Mouse (Mus musculus) adrenal gland, postnatal 14 days (tissue): ENCODE measurements around the gene Edc3. TPM values are rescaled to one million over a fixed set of nuclear protein-coding genes. Genes with fewer than 3 reads are reported as not detected.

Experiments used
- total RNA-seq: library from RNA; stranded (reverse); gene quantifications from 2 replicates; pipeline ENCODE4 v1.2.3, GENCODE M21; 2021

Gene Edc3
- total RNA-seq, 1 experiment from 2014 or later: 8.9 TPM

Other genes starting within 250 kb of the Edc3 start
- 11.0 and 13.1 TPM in 2 replicates for gene Scamp5, start 240.5 kb upstream of the Edc3 start, total RNA-seq
- gene Rpp25, start 204.5 kb upstream of the Edc3 start, total RNA-seq: 2.2 and 2.7 TPM in 2 replicates
- 1,056 and 1,152 TPM in 2 replicates for gene Cox5a, start 187.3 kb upstream of the Edc3 start, total RNA-seq
- 17.5 and 19.1 TPM in 2 replicates for gene Fam219b, start 171.0 kb upstream of the Edc3 start, total RNA-seq
- 35.8 and 38.6 TPM in 2 replicates for gene Mpi, start 155.8 kb upstream of the Edc3 start, total RNA-seq
- gene Scamp2, start 147.6 kb upstream of the Edc3 start, total RNA-seq: 41.8 and 51.8 TPM in 2 replicates
- 12.9 and 17.8 TPM in 2 replicates for gene Ulk3, start 119.1 kb upstream of the Edc3 start, total RNA-seq
- gene Cplx3, start 102.3 kb upstream of the Edc3 start, total RNA-seq: not detected in 2 replicates
- not detected in 2 replicates for gene Lman1l, start 87.8 kb upstream of the Edc3 start, total RNA-seq
- 71.0 and 75.6 TPM in 2 replicates for gene Csk, start 54.9 kb upstream of the Edc3 start, total RNA-seq
- 1.5 and 43.1 TPM in 2 replicates for gene Cyp1a2, start 24.8 kb upstream of the Edc3 start, total RNA-seq
- 0.37 TPM in 1 of 2 replicates, not detected in the other for gene Cyp1a1, start 20.6 kb upstream of the Edc3 start, total RNA-seq
- gene Clk3, start 57.3 kb downstream of the Edc3 start, total RNA-seq: 55.0 and 66.5 TPM in 2 replicates
- gene Arid3b, start 128.3 kb downstream of the Edc3 start, total RNA-seq: 4.2 and 6.1 TPM in 2 replicates
- 71.6 and 82.1 TPM in 2 replicates for gene Ubl7, start 202.4 kb downstream of the Edc3 start, total RNA-seq
- gene Sema7a, start 231.6 kb downstream of the Edc3 start, total RNA-seq: 18.4 and 23.5 TPM in 2 replicates